Mouse (Mus musculus) cerebellum, adult 11-12 months (tissue): ENCODE measurements around the gene Omp.
A peak's percentile ranks its signal among the peaks of the same experiment; 100 is the strongest.

Source experiments
- DNase-seq: peaks from one replicate; pipeline ENCODE4 v3.0.0; 2022

Gene Omp

GRCm38 (mm10) chr7:98137995-98138394, 7.3 kb downstream of the Omp start:
- DNase-seq, result no peak

- no peak for DNase-seq
Measured at GRCm38 (mm10) chr7:98137583-98137982, 7.7 kb downstream of the Omp start.

- DNase-seq, result no peak
Measured at GRCm38 (mm10) chr7:98131751-98132150, 13.6 kb downstream of the Omp start.

- DNase-seq, result no peak
Measured at GRCm38 (mm10) chr7:98125473-98125872, 19.8 kb downstream of the Omp start.

- DNase-seq, result no peak
Measured at GRCm38 (mm10) chr7:98124701-98125100, 20.6 kb downstream of the Omp start.

GRCm38 (mm10) chr7:98121673-98122072, 23.6 kb downstream of the Omp start:
- DNase-seq, result no peak

GRCm38 (mm10) chr7:98121241-98121640, 24.1 kb downstream of the Omp start:
- DNase-seq, result no peak

- DNase-seq, result peak; percentile 60
Measured at GRCm38 (mm10) chr7:98120325-98120724, 25.0 kb downstream of the Omp start.

GRCm38 (mm10) chr7:98119961-98120232, 25.4 kb downstream of the Omp start:
- DNase-seq, result no peak

- DNase-seq, result no peak
Measured at GRCm38 (mm10) chr7:98119179-98119960, 25.9 kb downstream of the Omp start, which contains the start of gene Myo7a. Gene Myo7a, minus strand, starts transcription at chr7:98119524.

- peak; percentile 57 for DNase-seq
Measured at GRCm38 (mm10) chr7:98117012-98117660, 28.2 kb downstream of the Omp start.

GRCm38 (mm10) chr7:98114656-98115055, 30.6 kb downstream of the Omp start:
- DNase-seq, result no peak

GRCm38 (mm10) chr7:98111233-98111632, 34.1 kb downstream of the Omp start:
- peak; percentile 41 for DNase-seq

- peak; percentile 68 for DNase-seq
Measured at GRCm38 (mm10) chr7:98109771-98110170, 35.5 kb downstream of the Omp start.

- peak; percentile 82 for DNase-seq
Measured at GRCm38 (mm10) chr7:98108636-98109430, 36.5 kb downstream of the Omp start.

GRCm38 (mm10) chr7:98106272-98106671, 39.0 kb downstream of the Omp start:
- DNase-seq, result no peak

- no peak for DNase-seq
Measured at GRCm38 (mm10) chr7:98104481-98105435, 40.5 kb downstream of the Omp start.

- DNase-seq, result no peak
Measured at GRCm38 (mm10) chr7:98103942-98104292, 41.4 kb downstream of the Omp start.

- DNase-seq, result peak; percentile 82
Measured at GRCm38 (mm10) chr7:98103002-98103941, 42.0 kb downstream of the Omp start.

- DNase-seq, result no peak
Measured at GRCm38 (mm10) chr7:98102488-98102887, 42.8 kb downstream of the Omp start.

- no peak for DNase-seq
Measured at GRCm38 (mm10) chr7:98097557-98097956, 47.7 kb downstream of the Omp start.

GRCm38 (mm10) chr7:98095852-98096251, 49.5 kb downstream of the Omp start:
- DNase-seq, result no peak
